Mouse (Mus musculus): ENCODE results near the gene Camsap1.

The Camsap1 gene

GRCm38 (mm10) chr2:25882276-25882675, 100.8 kb downstream of the Camsap1 start:
- DNase-seq (ENCODE audit: low read depth) = no peak

- no peak for DNase-seq (ENCODE audit: low read depth)
Observed at GRCm38 (mm10) chr2:25879061-25879460, 104.0 kb downstream of the Camsap1 start.

GRCm38 (mm10) chr2:25878516-25878915, 104.6 kb downstream of the Camsap1 start:
- no peak for DNase-seq (ENCODE audit: low read depth)

GRCm38 (mm10) chr2:25877736-25878268, 105.3 kb downstream of the Camsap1 start:
- no peak for DNase-seq (ENCODE audit: low read depth)

GRCm38 (mm10) chr2:25877250-25877735, 105.8 kb downstream of the Camsap1 start:
- DNase-seq (ENCODE audit: low read depth) = no peak

Data from naive thymus-derived CD4-positive, alpha-beta T cell, adult 2 months (primary cell).